Mouse (Mus musculus): ENCODE results near the gene Dph6. TPM values are rescaled to one million over a fixed set of nuclear protein-coding genes. Genes with fewer than 3 reads are reported as not detected.
A peak's percentile ranks its signal among the peaks of the same experiment; 100 is the strongest.
"Not testable (repeated sequence)": the region's sequence is repeated elsewhere in the genome, so short reads cannot be mapped to it uniquely, and the experiment has no call there.

The Dph6 gene
- polyA plus RNA-seq, 1 experiment from 2014 or later: 28.4 TPM

GRCm38 (mm10) chr2:114621781-114622549, 32.8 kb downstream of the Dph6 start:
- no peak overlapping the region for H3K4me2 ChIP-seq (replicated peaks)
- WGBS: 39% methylated on average over 5 of the region's 5 CpGs
- H3K27me3 ChIP-seq: no peaks in the 10 kb centered on the region
- H3K27ac ChIP-seq: no peak overlapping the region
- H3K4me1 ChIP-seq: no peaks in the 10 kb centered on the region; the same call in 1 of the 2 replicates
- H3K9me3 ChIP-seq: no peaks in the 10 kb centered on the region
- H3K36me3 ChIP-seq: no peaks in the 10 kb centered on the region
- no peak for ATAC-seq (ENCODE audit: insufficient number of reproducible peaks, insufficient read depth, low FRiP score, low TSS enrichment)
- H3K9ac ChIP-seq: no peak overlapping the region
- H3K4me3 ChIP-seq: no peak overlapping the region

DNA sequence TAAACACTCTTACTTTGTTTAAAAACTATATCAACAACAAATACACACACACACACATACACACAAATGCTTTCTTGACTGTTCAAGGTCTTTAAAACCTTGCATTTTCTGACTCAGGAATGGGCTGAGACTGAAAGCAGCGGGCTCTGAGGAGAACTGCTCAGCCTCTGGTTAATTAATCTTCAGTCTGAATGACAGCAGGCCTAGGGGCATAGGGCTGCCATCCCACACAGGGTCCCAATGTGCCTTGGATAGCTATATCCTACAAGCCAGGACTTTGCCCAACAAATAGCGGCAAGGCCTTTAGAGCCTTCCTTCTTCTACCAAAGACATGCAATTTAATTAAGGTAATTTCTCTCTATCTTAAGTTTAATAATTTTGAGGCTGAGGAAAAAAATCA, 43.2 kb downstream of the Dph6 start:
- no peak overlapping the region for H3K4me2 ChIP-seq (replicated peaks)
- H3K9ac ChIP-seq: no peak overlapping the region
- no peaks in the 10 kb centered on the region for H3K4me1 ChIP-seq
- H3K4me3 ChIP-seq: no peak overlapping the region
- 34% methylated on average over 2 of the region's 2 CpGs for WGBS
- no peak for ATAC-seq (ENCODE audit: insufficient number of reproducible peaks, insufficient read depth, low FRiP score, low TSS enrichment)
- H3K36me3 ChIP-seq: no peaks in the 10 kb centered on the region
- H3K9me3 ChIP-seq: no peaks in the 10 kb centered on the region
- no peaks in the 10 kb centered on the region for H3K27me3 ChIP-seq
- no peak overlapping the region for H3K27ac ChIP-seq

DNA sequence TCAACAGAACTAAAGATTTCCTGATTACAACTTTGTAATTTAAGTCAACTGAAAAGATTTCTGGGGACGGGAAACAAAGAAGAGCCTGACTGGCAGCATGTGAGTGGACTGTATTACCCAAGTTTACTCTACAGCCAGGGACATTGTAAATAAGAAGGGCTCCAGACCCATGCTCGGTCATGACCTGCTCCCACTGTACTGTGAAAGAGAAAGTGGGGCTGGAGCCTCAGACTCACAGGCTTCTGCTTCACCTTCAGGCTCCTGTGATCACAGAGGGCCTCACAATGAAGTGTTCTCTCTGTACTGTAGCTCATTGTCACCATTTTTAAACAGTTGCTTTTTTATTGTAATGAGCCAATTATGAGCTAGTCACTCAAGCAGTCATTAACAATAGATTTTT, 44.7 kb downstream of the Dph6 start:
- WGBS: 13% methylated on average over 2 of the region's 2 CpGs
- Histone ChIP-seq H3K4me1 (no peaks in the 10 kb centered on the region), H3K4me3 (no peak overlapping the region), H3K27me3 (no peaks in the 10 kb centered on the region), H3K27ac (no peak overlapping the region), H3K9ac (no peak overlapping the region), H3K36me3 (no peaks in the 10 kb centered on the region), H3K9me3 (no peaks in the 10 kb centered on the region), H3K4me2 (replicated peaks) (no peak overlapping the region)
- ATAC-seq (ENCODE audit: insufficient number of reproducible peaks, insufficient read depth, low FRiP score, low TSS enrichment): 0 out of 2 replicates have a peak, but pooled peaks have one; percentile 64

- H3K9ac ChIP-seq; H3K9me3 ChIP-seq; H3K27ac ChIP-seq; H3K4me2 ChIP-seq (replicated peaks); H3K27me3 ChIP-seq; H3K4me3 ChIP-seq; H3K36me3 ChIP-seq; H3K4me1 ChIP-seq; ATAC-seq (ENCODE audit: insufficient number of reproducible peaks, insufficient read depth, low FRiP score, low TSS enrichment): not testable (repeated sequence)
These were observed 49.6 kb downstream of the Dph6 start for GRCm38 (mm10) chr2:114605202-114605601.

GRCm38 (mm10) chr2:114601174-114601573, 53.6 kb downstream of the Dph6 start:
- no peak overlapping the region for H3K4me2 ChIP-seq (replicated peaks)
- H3K4me3 ChIP-seq: no peak overlapping the region
- H3K27ac ChIP-seq: no peak overlapping the region
- no peaks in the 10 kb centered on the region for H3K36me3 ChIP-seq
- 88% methylated on average over 3 of the region's 3 CpGs for WGBS
- no peaks in the 10 kb centered on the region for H3K4me1 ChIP-seq
- no peak overlapping the region for H3K9ac ChIP-seq
- ATAC-seq (ENCODE audit: insufficient number of reproducible peaks, insufficient read depth, low FRiP score, low TSS enrichment): no peak
- H3K27me3 ChIP-seq: no peaks in the 10 kb centered on the region
- H3K9me3 ChIP-seq: no peaks in the 10 kb centered on the region

- WGBS: 69% methylated on average over 2 of the region's 2 CpGs
- H3K36me3 ChIP-seq: no peaks in the 10 kb centered on the region
- ATAC-seq (ENCODE audit: insufficient number of reproducible peaks, insufficient read depth, low FRiP score, low TSS enrichment): no peak
- H3K4me2 ChIP-seq (replicated peaks): no peak overlapping the region
- H3K27me3 ChIP-seq: no peaks in the 10 kb centered on the region
- H3K27ac ChIP-seq: no peak overlapping the region
- H3K9me3 ChIP-seq: no peaks in the 10 kb centered on the region
- H3K4me1 ChIP-seq: no peaks in the 10 kb centered on the region
- no peak overlapping the region for H3K9ac ChIP-seq
- no peak overlapping the region for H3K4me3 ChIP-seq
These were observed 55.0 kb downstream of the Dph6 start for GRCm38 (mm10) chr2:114599793-114600192.

DNA sequence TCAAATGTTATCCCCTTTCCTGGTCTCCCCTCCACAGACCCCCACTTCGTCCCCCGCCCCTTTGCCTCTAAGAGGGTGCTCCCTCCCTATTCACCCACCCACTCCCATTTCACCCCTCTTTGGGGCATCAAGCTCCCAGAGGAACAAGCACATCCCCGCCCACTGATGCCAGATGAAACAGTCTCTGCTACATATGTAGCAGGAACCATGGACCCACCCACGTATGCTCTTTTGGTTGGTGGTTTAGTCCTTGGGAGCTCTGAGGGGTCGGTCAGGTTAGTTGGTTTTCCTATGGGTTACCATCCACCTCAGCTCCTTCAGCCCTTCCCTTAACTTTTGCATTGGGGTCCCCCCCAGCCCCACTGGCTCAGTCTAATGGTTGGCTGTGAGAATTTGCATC, 61.4 kb downstream of the Dph6 start:
- ATAC-seq (ENCODE audit: insufficient number of reproducible peaks, insufficient read depth, low FRiP score, low TSS enrichment): no peak
- Histone ChIP-seq H3K4me2 (replicated peaks) (no peak overlapping the region), H3K9ac (no peak overlapping the region), H3K9me3 (no peaks in the 10 kb centered on the region), H3K27ac (no peak overlapping the region), H3K4me1 (no peaks in the 10 kb centered on the region), H3K27me3 (no peaks in the 10 kb centered on the region), H3K4me3 (no peak overlapping the region), H3K36me3 (no peaks in the 10 kb centered on the region)
- WGBS: 85% methylated on average over 5 of the region's 5 CpGs

GRCm38 (mm10) chr2:114580714-114581113, 74.0 kb downstream of the Dph6 start:
- H3K4me2 ChIP-seq (replicated peaks): no peak overlapping the region
- no peak for ATAC-seq (ENCODE audit: insufficient number of reproducible peaks, insufficient read depth, low FRiP score, low TSS enrichment)

GRCm38 (mm10) chr2:114543000-114543622, 111.7 kb downstream of the Dph6 start:
- no peak overlapping the region for H3K9ac ChIP-seq
- ATAC-seq (ENCODE audit: insufficient number of reproducible peaks, insufficient read depth, low FRiP score, low TSS enrichment): no peak
- 77% methylated on average over 2 of the region's 2 CpGs for WGBS

More at GRCm38 (mm10) chr2:114580714-114581113, 74.0 kb downstream of the Dph6 start:
- 68% methylated on average over 2 of the region's 2 CpGs for WGBS
- Histone ChIP-seq H3K36me3 (no peaks in the 10 kb centered on the region), H3K4me3 (no peak overlapping the region), H3K9ac (no peak overlapping the region), H3K27ac (no peak overlapping the region), H3K27me3 (no peaks in the 10 kb centered on the region), H3K4me1 (no peaks in the 10 kb centered on the region), H3K9me3 (no peaks in the 10 kb centered on the region)

GRCm38 (mm10) chr2:114542325-114542724, 112.4 kb downstream of the Dph6 start:
- no peak overlapping the region for H3K9ac ChIP-seq
- H3K36me3 ChIP-seq: no peaks in the 10 kb centered on the region
- H3K9me3 ChIP-seq: no peaks in the 10 kb centered on the region
- H3K4me1 ChIP-seq: no peaks in the 10 kb centered on the region
- H3K4me2 ChIP-seq (replicated peaks): no peak overlapping the region
- 76% methylated on average over 2 of the region's 2 CpGs for WGBS
- no peaks in the 10 kb centered on the region for H3K27me3 ChIP-seq
- no peak for ATAC-seq (ENCODE audit: insufficient number of reproducible peaks, insufficient read depth, low FRiP score, low TSS enrichment)
- H3K4me3 ChIP-seq: no peak overlapping the region
- no peak overlapping the region for H3K27ac ChIP-seq

More at GRCm38 (mm10) chr2:114543000-114543622, 111.7 kb downstream of the Dph6 start:
- no peak overlapping the region for H3K4me2 ChIP-seq (replicated peaks)
- no peaks in the 10 kb centered on the region for H3K36me3 ChIP-seq
- H3K4me3 ChIP-seq: no peak overlapping the region
- H3K27me3 ChIP-seq: no peaks in the 10 kb centered on the region
- H3K27ac ChIP-seq: no peak overlapping the region
- no peaks in the 10 kb centered on the region for H3K9me3 ChIP-seq
- no peaks in the 10 kb centered on the region for H3K4me1 ChIP-seq

DNA sequence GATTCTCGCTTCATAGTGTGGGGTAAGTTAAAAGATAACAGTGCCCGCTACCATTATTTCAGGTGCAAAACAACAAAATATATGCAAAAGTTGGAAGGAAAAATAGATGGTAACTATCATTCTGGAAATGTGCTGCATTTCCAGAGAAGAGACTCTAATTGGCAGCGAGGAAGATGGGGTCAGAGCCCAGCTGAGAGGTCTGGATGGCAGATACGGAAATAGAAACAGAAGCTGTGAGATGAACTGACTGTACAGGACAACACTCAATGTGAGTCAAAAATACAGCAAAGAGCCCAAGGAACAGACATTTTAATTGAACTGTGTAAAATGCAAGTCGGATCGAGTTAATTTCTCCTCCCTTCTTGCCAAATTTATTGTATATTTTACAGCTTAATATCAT, 114.3 kb downstream of the Dph6 start:
- ATAC-seq (ENCODE audit: insufficient number of reproducible peaks, insufficient read depth, low FRiP score, low TSS enrichment): no peak
- Histone ChIP-seq H3K4me1 (no peaks in the 10 kb centered on the region), H3K27ac (no peak overlapping the region), H3K9ac (no peak overlapping the region), H3K9me3 (no peaks in the 10 kb centered on the region), H3K27me3 (no peaks in the 10 kb centered on the region), H3K4me2 (replicated peaks) (no peak overlapping the region), H3K36me3 (no peaks in the 10 kb centered on the region), H3K4me3 (no peak overlapping the region)
- 89% methylated on average over 6 of the region's 6 CpGs for WGBS

DNA sequence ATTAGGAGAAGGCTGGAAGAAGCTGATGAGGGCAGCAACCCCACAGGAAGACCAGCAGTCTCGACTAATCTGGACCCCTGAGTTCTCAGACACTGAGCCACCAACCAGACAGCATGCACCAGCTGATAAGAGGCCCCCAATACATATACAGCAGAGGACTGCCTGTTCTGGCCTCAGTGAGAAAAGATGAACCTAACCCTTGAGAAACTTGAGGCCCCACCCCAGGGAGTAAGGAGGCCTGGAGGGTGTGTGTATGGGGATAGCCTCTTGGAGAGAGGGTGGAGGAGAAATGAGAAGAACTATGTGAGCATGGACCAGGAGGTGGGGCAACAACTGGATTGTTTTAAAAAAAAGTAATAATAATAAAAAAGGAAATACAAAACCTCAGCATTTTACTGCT, 118.7 kb downstream of the Dph6 start:
- Histone ChIP-seq H3K4me1 (no peaks in the 10 kb centered on the region), H3K36me3 (no peaks in the 10 kb centered on the region), H3K4me2 (replicated peaks) (no peak overlapping the region), H3K9ac (no peak overlapping the region), H3K27me3 (no peaks in the 10 kb centered on the region), H3K9me3 (no peaks in the 10 kb centered on the region), H3K4me3 (no peak overlapping the region), H3K27ac (no peak overlapping the region)
- 32% methylated on average over 1 of the region's 1 CpGs for WGBS
- no peak for ATAC-seq (ENCODE audit: insufficient number of reproducible peaks, insufficient read depth, low FRiP score, low TSS enrichment)

Measured in embryonic facial prominence, embryonic 12.5 days (tissue).